Mouse (Mus musculus): Measurements from ENCODE around the gene Capn13.

- TF ChIP-seq POLR2A (IDR thresholded peaks at IDR 0.05; ENCODE audit: borderline replicate concordance, extremely low read depth, low read depth, low read length) = no peak
- TF ChIP-seq CTCF (IDR thresholded peaks at IDR 0.05; ENCODE audit: insufficient read depth, low read length) = no peak
Observed at GRCm38 (mm10) chr17:73275066-73275465, 125.6 kb downstream of the Capn13 start.
